Mouse (Mus musculus) limb, embryonic 14.5 days (tissue): ENCODE measurements around the gene Ttc39b. TPM values are rescaled to one million over a fixed set of nuclear protein-coding genes. Genes with fewer than 3 reads are reported as not detected.

ENCODE experiments used
- ATAC-seq: fragments of 200-750 bp; cut with Nextera tagmentation; 2 replicates; pipeline ENCODE4 v1.8.0; 2017; ENCODE audit warnings: low read depth, moderate number of reproducible peaks, moderate TSS enrichment; ENCODE audit not compliant: low FRiP score
- DNase-seq: peaks from one replicate; pipeline ENCODE4 v3.0.0-alpha.2; 2015; ENCODE audit warnings: low spot score
- H3K27ac ChIP-seq: fragments of 300-500 bp; sonication (generic); replicated peaks from 2 replicates; pipeline ENCODE4 v1.5.1; 2014; ENCODE audit warnings: low read depth, mild to moderate bottlenecking, low read length, moderate library complexity, mixed read lengths
- H3K27me3 ChIP-seq: fragments of 300-500 bp; sonication (generic); 2 replicates; pipeline ENCODE4 v1.6.1; 2014; ENCODE audit warnings: low read length, mixed read lengths; ENCODE audit not compliant: control insufficient read depth, insufficient read depth
- H3K36me3 ChIP-seq: fragments of 300-500 bp; sonication (generic); 2 replicates; pipeline ENCODE4 v1.6.1; 2014; ENCODE audit warnings: mild to moderate bottlenecking, low read length, moderate library complexity, mixed read lengths; ENCODE audit not compliant: control insufficient read depth, insufficient read depth
- H3K4me1 ChIP-seq: fragments of 300-500 bp; sonication (generic); 2 replicates; pipeline ENCODE4 v1.6.1; 2014; ENCODE audit warnings: antibody characterized with exemption, low read length, mixed read lengths; ENCODE audit not compliant: control insufficient read depth, insufficient read depth
- H3K4me2 ChIP-seq: fragments of 300-500 bp; sonication (generic); replicated peaks from 2 replicates; pipeline ENCODE4 v1.6.1; 2014; ENCODE audit warnings: low read depth, mild to moderate bottlenecking, low read length, moderate library complexity; ENCODE audit not compliant: severe bottlenecking
- H3K4me3 ChIP-seq: fragments of 300-500 bp; sonication (generic); replicated peaks from 2 replicates; pipeline ENCODE4 v1.5.1; 2014; ENCODE audit warnings: low read length
- H3K9ac ChIP-seq: fragments of 300-500 bp; sonication (generic); 2 replicates; pipeline ENCODE4 v1.6.1; 2014; ENCODE audit warnings: mild to moderate bottlenecking, low read depth, low read length, moderate library complexity; ENCODE audit not compliant: severe bottlenecking
- H3K9me3 ChIP-seq: fragments of 300-500 bp; sonication (generic); 2 replicates; pipeline ENCODE4 v1.6.1; 2016; ENCODE audit warnings: low read length; ENCODE audit not compliant: control insufficient read depth
- POLR2A ChIP-seq: fragments of 200-500 bp; IDR thresholded peaks from 2 replicates; pipeline ENCODE4 v1.8.0; 2012; ENCODE audit warnings: inconsistent platforms, mild to moderate bottlenecking, moderate library complexity, borderline replicate concordance; ENCODE audit not compliant: insufficient read depth, insufficient read length; ENCODE audit errors: extremely low read depth
- WGBS: fragments of 180-500 bp; shearing (Covaris S2); extraction: QIAGEN DNeasy Blood & Tissue Kit; methylation state at CpG from one replicate; pipeline ENCODE4 v1.1.7; 2014; 5-methylcytosine and 5-hydroxymethylcytosine counted together
- polyA plus RNA-seq, 2 experiments: library from polyadenylated mRNA; depleted of rRNA in 1 of 2; stranded (reverse) in 1 of 2; unstranded in 1 of 2; fragments of >200 nt; fragmentation: Nextera tagmentation in 1 of 2; extraction: Ambion mirVana in 1 of 2; gene quantifications; 2 replicates each; pipeline versions ENCODE4 v1.2.1 to v1.2.3; 2012 to 2014

The Ttc39b gene
- polyA plus RNA-seq, 2 experiments, result 3.0 to 4.9 TPM

DNA sequence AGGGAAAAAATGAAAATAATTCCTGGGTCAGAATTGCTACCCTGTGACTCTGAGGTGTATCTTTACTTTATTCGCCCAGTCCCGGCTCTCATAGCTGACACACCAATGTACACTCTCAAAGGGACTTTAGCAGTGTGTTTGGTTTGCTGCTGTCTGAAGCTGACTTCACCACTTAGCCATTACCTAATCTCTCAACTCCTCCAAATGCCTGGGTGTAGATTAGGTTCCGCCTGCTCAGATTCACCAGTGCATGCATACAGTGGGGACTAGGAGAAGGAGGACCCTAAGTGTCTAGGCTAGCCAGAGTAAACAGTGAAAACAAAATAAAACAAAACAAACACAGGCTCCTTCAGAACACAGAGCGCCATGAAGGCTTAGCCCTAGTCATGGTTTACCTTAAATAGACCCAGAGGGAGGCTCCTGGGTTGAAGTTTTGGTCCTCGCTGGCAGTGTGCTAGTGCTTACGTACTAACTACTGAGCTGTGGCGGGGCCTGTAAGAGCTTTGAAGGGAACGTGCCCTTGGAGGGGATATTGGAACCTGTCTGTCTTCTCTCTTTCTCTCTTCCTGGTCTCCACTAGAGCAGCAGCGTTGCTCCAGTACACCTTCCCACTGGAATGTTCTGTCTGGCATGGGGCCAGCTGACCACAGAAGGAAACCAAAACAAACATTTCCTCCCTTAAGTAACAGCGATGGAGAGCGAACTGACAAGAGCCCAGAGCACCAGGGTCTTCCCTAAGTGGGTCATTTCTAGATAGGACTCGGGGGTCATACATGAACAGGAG is 16.2 kb downstream of the Ttc39b start:
- no peak for TF ChIP-seq POLR2A

DNA sequence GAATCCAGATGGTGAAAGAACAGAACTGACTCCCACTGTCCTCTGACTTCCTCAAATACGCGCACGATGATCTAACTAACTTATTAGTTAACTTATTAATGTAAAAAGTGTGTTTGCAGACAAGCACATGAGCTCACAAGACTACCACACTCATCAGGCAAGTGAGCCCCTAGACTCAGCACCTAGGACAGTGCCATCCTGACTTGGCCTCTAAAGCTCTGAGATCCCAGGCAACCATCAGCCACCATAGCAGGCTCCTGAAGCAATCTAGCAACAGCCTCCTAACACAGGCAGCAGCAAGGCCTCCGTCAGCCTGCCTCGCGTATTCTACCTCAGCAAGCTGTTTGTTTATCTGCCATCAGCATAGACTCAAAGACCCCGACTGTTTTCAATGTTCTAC is 17.2 kb downstream of the Ttc39b start:
- Histone ChIP-seq H3K4me1 (no peaks in the 10 kb centered on the region), H3K27me3 (no peaks in the 10 kb centered on the region), H3K4me3 (no peak overlapping the region), H3K4me2 (no peak overlapping the region), H3K27ac (no peak overlapping the region), H3K36me3 (no peaks in the 10 kb centered on the region), H3K9ac (no peak overlapping the region), H3K9me3 (no peaks in the 10 kb centered on the region)
- no peak for TF ChIP-seq POLR2A
- DNase-seq, result no peak
- no peak for ATAC-seq
- WGBS, result 80% methylated on average over 7 of the region's 7 CpGs

More for the DNA sequence above, 16.2 kb downstream of the Ttc39b start:
- no peak overlapping the region for H3K9ac ChIP-seq
- H3K27ac ChIP-seq, result no peak overlapping the region
- no peak overlapping the region for H3K4me2 ChIP-seq
- H3K4me1 ChIP-seq, result no peaks in the 10 kb centered on the region
- H3K4me3 ChIP-seq, result no peak overlapping the region
- H3K27me3 ChIP-seq, result no peaks in the 10 kb centered on the region
- DNase-seq (no peak), ATAC-seq (no peak)
- H3K9me3 ChIP-seq, result no peaks in the 10 kb centered on the region
- WGBS, result 59% methylated on average over 12 of the region's 12 CpGs
- H3K36me3 ChIP-seq, result no peaks in the 10 kb centered on the region

DNA sequence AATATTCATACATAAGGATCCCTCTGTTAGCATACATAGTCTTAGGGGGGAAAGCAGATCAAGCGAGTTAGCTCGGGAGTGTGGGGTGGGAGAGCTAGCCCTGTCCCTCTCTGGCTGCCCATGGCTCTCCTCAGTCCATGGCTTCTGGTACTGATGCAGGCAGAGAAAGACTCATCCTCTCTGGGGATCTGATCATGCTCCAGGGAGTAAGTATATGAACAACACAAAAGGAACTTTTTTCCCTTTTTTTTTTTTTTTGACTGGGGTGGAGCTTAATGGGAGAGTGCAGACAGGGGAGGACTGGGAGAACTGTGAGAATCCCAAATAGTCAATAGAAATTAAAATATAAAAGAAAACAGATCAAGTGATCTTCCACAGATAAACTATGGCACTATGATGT is 19.0 kb downstream of the Ttc39b start:
- Histone ChIP-seq H3K4me2 (no peak overlapping the region), H3K9me3 (no peaks in the 10 kb centered on the region), H3K4me3 (no peak overlapping the region), H3K27ac (no peak overlapping the region), H3K9ac (no peak overlapping the region), H3K4me1 (no peaks in the 10 kb centered on the region), H3K27me3 (no peaks in the 10 kb centered on the region), H3K36me3 (no peaks in the 10 kb centered on the region)
- WGBS, result 69% methylated on average over 2 of the region's 2 CpGs
- ATAC-seq, result no peak
- DNase-seq, result no peak
- no peak for TF ChIP-seq POLR2A

DNA sequence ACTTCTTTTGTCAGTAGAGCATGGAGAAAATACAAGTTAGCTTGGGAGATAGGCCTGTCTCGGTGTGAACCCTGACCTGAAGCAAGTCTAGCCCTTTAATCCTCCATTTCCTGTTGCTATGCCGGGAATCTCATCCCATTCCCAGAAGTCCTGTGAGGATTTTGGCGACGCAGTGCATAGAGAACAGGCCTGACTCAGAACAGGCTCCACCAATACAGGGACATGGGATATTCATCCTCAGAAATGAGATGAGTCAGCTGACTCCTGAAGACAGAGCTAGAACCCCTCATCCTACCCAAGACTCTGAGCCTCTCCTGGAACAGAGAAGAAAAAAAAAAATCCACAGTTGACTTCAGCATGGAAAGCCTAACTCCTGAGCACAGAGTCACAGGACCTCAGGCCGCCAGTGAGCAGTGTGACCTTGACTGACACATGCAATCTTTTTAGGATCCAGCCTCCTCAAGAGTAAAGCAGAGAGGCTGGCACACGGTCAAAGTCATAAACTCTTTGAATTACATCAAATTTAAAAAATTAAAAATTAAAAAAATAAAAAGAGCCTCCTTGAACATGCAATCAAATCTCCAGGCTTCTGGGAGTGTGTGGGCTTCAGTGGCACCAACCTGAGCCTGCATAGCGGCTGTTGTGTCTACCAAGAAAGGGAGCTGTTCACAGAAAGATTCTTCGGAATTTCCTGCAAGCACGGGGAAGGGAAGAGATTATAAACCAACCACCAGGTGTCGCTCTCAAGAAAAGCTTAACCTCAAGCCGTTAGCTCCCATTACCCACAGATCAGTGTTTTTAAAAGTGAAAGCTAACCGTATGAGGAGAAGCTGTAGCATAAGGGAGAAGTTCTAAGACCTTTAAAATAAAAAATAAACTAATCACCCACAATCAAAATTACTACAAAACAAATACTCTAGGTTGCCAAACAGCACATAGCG is 20.9 kb downstream of the Ttc39b start:
- no peak for TF ChIP-seq POLR2A
- no peaks in the 10 kb centered on the region for H3K9me3 ChIP-seq
- ATAC-seq, result peak; percentile 70; the same call in 1 of the 2 replicates
- H3K27ac ChIP-seq, result no peak overlapping the region
- H3K4me1 ChIP-seq, result no peaks in the 10 kb centered on the region
- WGBS, result 34% methylated on average over 13 of the region's 13 CpGs
- H3K36me3 ChIP-seq, result no peaks in the 10 kb centered on the region
- no peak overlapping the region for H3K4me3 ChIP-seq
- DNase-seq, result peak; percentile 95
- no peak overlapping the region for H3K4me2 ChIP-seq
- H3K9ac ChIP-seq, result no peak overlapping the region
- H3K27me3 ChIP-seq, result no peaks in the 10 kb centered on the region

DNA sequence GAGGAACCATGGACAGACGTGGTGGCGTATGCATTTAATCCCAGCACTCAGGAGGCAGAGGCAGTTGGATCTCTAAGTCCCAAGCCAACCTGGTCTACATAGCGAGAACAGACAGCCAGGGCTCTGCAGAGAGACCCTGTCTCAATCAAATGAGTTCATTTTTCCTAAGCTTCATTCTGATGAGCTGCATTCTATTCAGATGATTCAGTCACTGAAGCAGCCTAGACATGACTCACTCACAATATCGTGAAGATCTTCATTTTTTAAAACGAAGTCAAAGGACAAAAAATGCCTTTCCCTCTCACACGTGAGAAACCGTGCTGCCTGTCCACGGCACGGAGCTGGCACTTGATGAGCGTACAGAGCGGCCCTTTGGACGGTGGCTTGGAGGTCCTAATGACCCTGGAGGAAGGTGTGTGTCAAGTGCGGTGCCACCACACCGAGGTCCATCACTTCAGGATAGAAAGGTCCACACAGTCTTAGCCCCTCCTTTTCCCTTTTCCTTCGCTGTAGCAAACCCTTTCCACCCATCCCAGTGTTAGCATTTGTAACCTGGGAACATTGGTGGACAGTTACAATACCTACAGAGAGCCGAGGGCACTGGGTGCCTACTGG is 21.8 kb downstream of the Ttc39b start:
- Histone ChIP-seq H3K4me3 (no peak overlapping the region), H3K27me3 (no peaks in the 10 kb centered on the region), H3K9me3 (no peaks in the 10 kb centered on the region), H3K9ac (no peak overlapping the region), H3K27ac (no peak overlapping the region), H3K4me2 (no peak overlapping the region), H3K36me3 (no peaks in the 10 kb centered on the region), H3K4me1 (no peaks in the 10 kb centered on the region)
- no peak for ATAC-seq
- no peak for TF ChIP-seq POLR2A
- WGBS, result 87% methylated on average over 16 of the region's 16 CpGs
- no peak for DNase-seq
